Mouse (Mus musculus) kidney, embryonic 15.5 days (tissue): ENCODE results near the gene Rab19. TPM values are rescaled to one million over a fixed set of nuclear protein-coding genes. Genes with fewer than 3 reads are reported as not detected.

ENCODE experiments used
- ATAC-seq: fragments of 200-750 bp; cut with Nextera tagmentation; replicated peaks from 2 replicates; pipeline ENCODE4 v1.8.0; 2017; ENCODE audit warnings: moderate TSS enrichment; ENCODE audit not compliant: low FRiP score
- H3K27ac ChIP-seq: fragments of 300-500 bp; sonication (generic); 2 replicates; pipeline ENCODE4 v1.5.1; 2015; ENCODE audit warnings: mild to moderate bottlenecking, inconsistent platforms
- H3K27me3 ChIP-seq: fragments of 300-500 bp; sonication (generic); 2 replicates; pipeline ENCODE4 v1.6.1; 2015; ENCODE audit warnings: inconsistent platforms
- H3K36me3 ChIP-seq: fragments of 300-500 bp; sonication (generic); 2 replicates; pipeline ENCODE4 v1.6.1; 2015; ENCODE audit warnings: inconsistent platforms
- H3K4me1 ChIP-seq: fragments of 300-500 bp; sonication (generic); 2 replicates; pipeline ENCODE4 v1.6.1; 2015; ENCODE audit warnings: inconsistent platforms
- H3K4me2 ChIP-seq: fragments of 300-500 bp; sonication (generic); 2 replicates; pipeline ENCODE4 v1.6.1; 2015; ENCODE audit warnings: moderate library complexity, mild to moderate bottlenecking, inconsistent platforms
- H3K4me3 ChIP-seq: fragments of 300-500 bp; sonication (generic); replicated peaks from 2 replicates; pipeline ENCODE4 v1.5.1; 2015; ENCODE audit warnings: mild to moderate bottlenecking, inconsistent platforms
- H3K9ac ChIP-seq: fragments of 300-500 bp; sonication (generic); 2 replicates; pipeline ENCODE4 v1.6.1; 2015; ENCODE audit warnings: mild to moderate bottlenecking, inconsistent platforms
- H3K9me3 ChIP-seq: fragments of 300-500 bp; sonication (generic); replicated peaks from 2 replicates; pipeline ENCODE4 v1.6.1; 2016; ENCODE audit warnings: inconsistent platforms
- WGBS: fragments of 180-500 bp; shearing (Covaris S2); methylation state at CpG from one replicate; pipeline ENCODE4 v1.1.7; 2015; ENCODE audit warnings: mixed read lengths; 5-methylcytosine and 5-hydroxymethylcytosine counted together
- polyA plus RNA-seq: library from polyadenylated mRNA; unstranded; fragments of >200 nt; fragmentation: Nextera tagmentation; extraction: Ambion mirVana; gene quantifications from 2 replicates; pipeline ENCODE4 v1.2.1, GENCODE M21; 2015

Gene Rab19
- polyA plus RNA-seq = 1.7 and 2.3 TPM in 2 replicates

- Histone ChIP-seq H3K4me2 (peak within 1 kb of the TSS; percentile 78), H3K4me1 (peaks cover 19% of the 10 kb centered on the region), H3K27me3 (peaks cover 4% of the 10 kb centered on the region; the same call in 1 of the 2 replicates), H3K9ac (peak within 1 kb of the TSS; percentile 18; the same call in 1 of the 2 replicates), H3K4me3 (peak within 1 kb of the TSS; percentile 44), H3K36me3 (no peaks in the 10 kb centered on the region), H3K27ac (peak within 1 kb of the TSS; percentile 43; the same call in 1 of the 2 replicates), H3K9me3 (no peaks in the 10 kb centered on the region)
- WGBS = 4% methylated on average over 20 of the region's 20 CpGs
- ATAC-seq = no peak
Measured at GRCm38 (mm10) chr6:39381125-39381880, at the start of gene Rab19. Gene Rab19 (plus strand): TSS chr6:39381175.

GRCm38 (mm10) chr6:39331998-39332700 is 48.8 kb upstream of the Rab19 start:
- H3K9me3 ChIP-seq = no peaks in the 10 kb centered on the region
- no peak overlapping the region for H3K9ac ChIP-seq
- ATAC-seq = no peak
- H3K27me3 ChIP-seq = no peaks in the 10 kb centered on the region
- peaks cover 4% of the 10 kb centered on the region; the same call in 1 of the 2 replicates for H3K4me1 ChIP-seq
- no peak overlapping the region for H3K4me2 ChIP-seq
- 79% methylated on average over 7 of the region's 7 CpGs for WGBS
- no peak overlapping the region for H3K4me3 ChIP-seq
- no peak overlapping the region for H3K27ac ChIP-seq
- H3K36me3 ChIP-seq = peaks cover 30% of the 10 kb centered on the region

- Histone ChIP-seq H3K4me3 (no peak overlapping the region), H3K27ac (no peak overlapping the region), H3K9me3 (no peaks in the 10 kb centered on the region), H3K36me3 (peaks cover 47% of the 10 kb centered on the region), H3K4me1 (peaks cover 4% of the 10 kb centered on the region; the same call in 1 of the 2 replicates), H3K27me3 (no peaks in the 10 kb centered on the region), H3K9ac (no peak overlapping the region), H3K4me2 (no peak overlapping the region)
- 83% methylated on average over 7 of the region's 7 CpGs for WGBS
- ATAC-seq = no peak
Measured at GRCm38 (mm10) chr6:39334224-39334623, 46.8 kb upstream of the Rab19 start.

DNA sequence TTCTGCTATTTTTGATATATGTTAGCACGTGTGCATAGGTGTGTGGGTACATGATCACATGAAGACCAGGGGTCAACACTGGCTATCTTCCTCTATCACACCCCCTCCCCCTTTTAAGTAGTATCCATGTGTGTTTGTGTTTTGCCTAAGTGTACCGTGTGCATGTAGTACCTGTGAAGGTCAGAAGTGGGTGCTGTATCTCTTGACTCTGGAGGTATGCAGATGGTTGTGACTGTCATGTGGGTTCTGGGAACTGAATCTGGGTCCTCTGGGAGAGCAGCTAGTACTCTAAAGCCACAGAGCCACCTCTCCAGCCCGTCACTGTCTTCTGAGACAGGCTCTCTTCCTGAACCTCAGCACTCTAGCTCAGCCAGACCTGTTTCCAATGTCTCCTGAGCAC is 46.1 kb upstream of the Rab19 start:
- no peak overlapping the region for H3K27ac ChIP-seq
- H3K4me2 ChIP-seq = no peak overlapping the region
- no peak for ATAC-seq
- no peaks in the 10 kb centered on the region for H3K9me3 ChIP-seq
- 95% methylated on average over 3 of the region's 3 CpGs for WGBS
- no peak overlapping the region for H3K9ac ChIP-seq
- H3K27me3 ChIP-seq = no peaks in the 10 kb centered on the region
- H3K36me3 ChIP-seq = peaks cover 47% of the 10 kb centered on the region
- H3K4me3 ChIP-seq = no peak overlapping the region
- peaks cover 4% of the 10 kb centered on the region; the same call in 1 of the 2 replicates for H3K4me1 ChIP-seq

- Histone ChIP-seq H3K4me2 (no peak overlapping the region), H3K9me3 (no peaks in the 10 kb centered on the region), H3K4me3 (no peak overlapping the region), H3K9ac (no peak overlapping the region), H3K27ac (no peak overlapping the region), H3K36me3 (peaks cover 69% of the 10 kb centered on the region), H3K27me3 (no peaks in the 10 kb centered on the region), H3K4me1 (no peaks in the 10 kb centered on the region)
- no peak for ATAC-seq
- WGBS = 91% methylated on average over 8 of the region's 8 CpGs
Measured at GRCm38 (mm10) chr6:39338359-39338758, 42.6 kb upstream of the Rab19 start.

- ATAC-seq = no peak
- H3K4me2 ChIP-seq = no peak overlapping the region
- H3K4me3 ChIP-seq = no peak overlapping the region
- 0 out of 2 replicates have a peak, but pooled peaks cover 2% of the 10 kb centered on the region for H3K4me1 ChIP-seq
- WGBS = 44% methylated on average over 2 of the region's 2 CpGs
- H3K9ac ChIP-seq = no peak overlapping the region
- no peaks in the 10 kb centered on the region for H3K27me3 ChIP-seq
- no peaks in the 10 kb centered on the region for H3K9me3 ChIP-seq
- H3K36me3 ChIP-seq = peaks cover 73% of the 10 kb centered on the region
- H3K27ac ChIP-seq = no peak overlapping the region
Measured at GRCm38 (mm10) chr6:39341798-39342197, 39.2 kb upstream of the Rab19 start.

GRCm38 (mm10) chr6:39344020-39344419 is 37.0 kb upstream of the Rab19 start:
- H3K4me1 ChIP-seq = 0 out of 2 replicates have a peak, but pooled peaks cover 6% of the 10 kb centered on the region
- 21% methylated on average over 12 of the region's 12 CpGs for WGBS
- 0 out of 2 replicates have a peak, but pooled peaks have one; percentile 43 for ATAC-seq
- no peak overlapping the region for H3K4me2 ChIP-seq
- no peak overlapping the region for H3K27ac ChIP-seq
- no peaks in the 10 kb centered on the region for H3K9me3 ChIP-seq
- H3K9ac ChIP-seq = no peak overlapping the region
- no peaks in the 10 kb centered on the region for H3K27me3 ChIP-seq
- H3K36me3 ChIP-seq = peaks cover 66% of the 10 kb centered on the region
- no peak overlapping the region for H3K4me3 ChIP-seq

GRCm38 (mm10) chr6:39345430-39345829 is 35.5 kb upstream of the Rab19 start:
- 0 out of 2 replicates have a peak, but pooled peaks cover 6% of the 10 kb centered on the region for H3K4me1 ChIP-seq
- no peak for ATAC-seq
- WGBS = 64% methylated on average over 7 of the region's 7 CpGs
- no peaks in the 10 kb centered on the region for H3K27me3 ChIP-seq
- no peak overlapping the region for H3K4me3 ChIP-seq
- no peaks in the 10 kb centered on the region for H3K9me3 ChIP-seq
- peaks cover 80% of the 10 kb centered on the region for H3K36me3 ChIP-seq
- H3K4me2 ChIP-seq = no peak overlapping the region
- no peak overlapping the region for H3K27ac ChIP-seq
- H3K9ac ChIP-seq = no peak overlapping the region

GRCm38 (mm10) chr6:39346991-39347501 is 33.9 kb upstream of the Rab19 start:
- no peak overlapping the region for H3K4me3 ChIP-seq
- 27% methylated on average over 15 of the region's 15 CpGs for WGBS
- no peak overlapping the region for H3K4me2 ChIP-seq
- no peaks in the 10 kb centered on the region for H3K9me3 ChIP-seq
- H3K36me3 ChIP-seq = peaks cover 87% of the 10 kb centered on the region
- no peak for ATAC-seq
- no peak overlapping the region for H3K27ac ChIP-seq
- no peak overlapping the region for H3K9ac ChIP-seq
- H3K4me1 ChIP-seq = 0 out of 2 replicates have a peak, but pooled peaks cover 6% of the 10 kb centered on the region
- H3K27me3 ChIP-seq = no peaks in the 10 kb centered on the region

DNA sequence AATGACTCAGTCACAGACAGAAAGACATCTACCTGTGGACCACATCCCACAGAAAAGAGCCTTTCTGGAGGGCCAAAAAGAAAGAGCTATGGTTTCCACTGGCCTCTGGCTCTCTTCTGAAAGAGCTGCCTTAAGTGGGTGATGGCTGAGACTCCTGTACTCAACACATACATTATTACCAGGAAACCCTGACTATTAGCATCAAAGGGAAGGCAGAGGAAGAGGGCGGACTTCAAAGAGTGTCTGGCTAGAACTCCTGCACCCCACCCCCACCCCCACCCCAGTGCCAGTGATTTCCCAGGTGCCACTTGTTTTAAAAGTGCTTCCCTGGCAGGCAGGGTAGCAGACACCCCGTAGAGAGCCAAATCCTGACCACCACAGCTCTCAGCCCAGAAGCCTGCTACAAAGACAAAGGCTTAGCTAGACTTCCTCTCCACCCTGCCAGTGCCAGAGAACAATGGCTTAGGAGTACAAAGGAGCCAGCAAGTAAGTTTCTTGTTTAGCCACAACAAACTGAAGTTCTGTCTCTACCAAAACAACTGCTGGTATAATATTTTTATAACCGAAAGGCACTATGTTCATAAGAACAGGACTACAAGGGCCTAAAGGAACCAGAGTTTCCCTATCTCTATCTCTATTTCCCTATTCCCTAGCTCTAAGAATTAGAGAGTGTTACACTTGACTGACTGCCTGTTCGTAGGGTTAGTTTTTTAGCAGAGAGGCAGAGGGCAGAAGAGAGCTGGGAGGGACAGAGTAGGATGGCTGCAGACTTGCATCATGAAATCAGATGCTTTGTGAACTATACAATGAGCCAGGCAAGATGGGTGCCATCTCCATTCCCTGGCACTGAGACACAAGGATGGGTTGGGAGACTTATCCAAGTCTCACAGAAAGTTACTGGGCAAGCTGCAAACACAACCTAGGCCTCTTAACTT is 32.8 kb upstream of the Rab19 start:
- H3K36me3 ChIP-seq = peaks cover 86% of the 10 kb centered on the region
- no peak overlapping the region for H3K4me2 ChIP-seq
- H3K27me3 ChIP-seq = no peaks in the 10 kb centered on the region
- 47% methylated on average over 4 of the region's 4 CpGs for WGBS
- H3K9ac ChIP-seq = no peak overlapping the region
- 0 out of 2 replicates have a peak, but pooled peaks cover 6% of the 10 kb centered on the region for H3K4me1 ChIP-seq
- no peak for ATAC-seq
- H3K4me3 ChIP-seq = no peak overlapping the region
- H3K27ac ChIP-seq = peak overlapping the region; percentile 54; the same call in 1 of the 2 replicates
- no peaks in the 10 kb centered on the region for H3K9me3 ChIP-seq

GRCm38 (mm10) chr6:39348946-39349345 is 32.0 kb upstream of the Rab19 start:
- no peak overlapping the region for H3K27ac ChIP-seq
- H3K36me3 ChIP-seq = peaks cover 87% of the 10 kb centered on the region
- no peak overlapping the region for H3K4me3 ChIP-seq
- ATAC-seq = no peak
- H3K9ac ChIP-seq = no peak overlapping the region
- 0 out of 2 replicates have a peak, but pooled peaks cover 6% of the 10 kb centered on the region for H3K4me1 ChIP-seq
- no peak overlapping the region for H3K4me2 ChIP-seq
- H3K9me3 ChIP-seq = no peaks in the 10 kb centered on the region
- WGBS = 86% methylated on average over 6 of the region's 6 CpGs
- H3K27me3 ChIP-seq = no peaks in the 10 kb centered on the region
